Mouse (Mus musculus) myocyte (in vitro differentiated cells): ENCODE measurements around the gene Clec2e. TPM values are rescaled to one million over a fixed set of nuclear protein-coding genes. Genes with fewer than 3 reads are reported as not detected.

Experiments
- H3K27me3 ChIP-seq: one replicate; pipeline ENCODE4 v1.6.1; 2011; ENCODE audit not compliant: control insufficient read depth, insufficient read depth, insufficient read length
- H3K36me3 ChIP-seq: one replicate; pipeline ENCODE4 v1.6.1; 2011; ENCODE audit not compliant: control insufficient read depth, insufficient read depth
- H3K4me2 ChIP-seq: one replicate; pipeline ENCODE4 v1.6.1; 2011; ENCODE audit warnings: low read depth, control low read depth
- H3K4me3 ChIP-seq: one replicate; pipeline ENCODE4 v1.5.1; 2011; ENCODE audit warnings: mild to moderate bottlenecking, control low read depth, moderate library complexity
- H3K79me2 ChIP-seq: one replicate; pipeline ENCODE4 v1.6.1; 2011; ENCODE audit not compliant: control insufficient read depth, insufficient read depth
- H3ac ChIP-seq: one replicate; pipeline ENCODE4 v1.6.1; 2011; ENCODE audit not compliant: control insufficient read depth, insufficient read length
- CEBPB ChIP-seq: IDR thresholded peaks from 2 replicates; pipeline ENCODE4 v1.6.1; 2011; ENCODE audit warnings: mild to moderate bottlenecking, moderate library complexity; ENCODE audit not compliant: poor library complexity, insufficient read depth, severe bottlenecking
- E2F4 ChIP-seq: IDR thresholded peaks from one replicate; pipeline ENCODE4 v1.6.1; 2011; ENCODE audit warnings: mild to moderate bottlenecking, control low read depth, moderate library complexity; ENCODE audit not compliant: insufficient read depth
- MAX ChIP-seq: IDR thresholded peaks from one replicate; pipeline ENCODE4 v1.6.1; 2011; ENCODE audit warnings: low read depth, mild to moderate bottlenecking, control low read depth
- MYOD1 ChIP-seq, 3 experiments: IDR thresholded peaks; one replicate each; pipeline ENCODE4 v1.6.1; 2011; ENCODE audit warnings: control low read depth in 2 of 3, low read depth in 2 of 3, mild to moderate bottlenecking in 2 of 3, moderate library complexity in 1 of 3; ENCODE audit not compliant: insufficient read length in 2 of 3, control insufficient read depth in 1 of 3
- MYOG ChIP-seq, 3 experiments: IDR thresholded peaks; one replicate each; pipeline ENCODE4 v1.6.1; 2011; ENCODE audit warnings: control low read depth in 2 of 3, low read depth in 2 of 3, mild to moderate bottlenecking in 2 of 3; ENCODE audit not compliant: insufficient read length in 2 of 3, control insufficient read depth in 1 of 3, insufficient read depth in 1 of 3
- POLR2A ChIP-seq: IDR thresholded peaks from one replicate; pipeline ENCODE4 v1.6.1; 2011; ENCODE audit warnings: low read depth, mild to moderate bottlenecking, control low read depth, moderate library complexity; ENCODE audit not compliant: insufficient read length
- POLR2AphosphoS2 ChIP-seq: IDR thresholded peaks from one replicate; pipeline ENCODE4 v1.6.1; 2011; ENCODE audit warnings: low read depth, control low read depth; ENCODE audit not compliant: insufficient read length
- REST ChIP-seq: IDR thresholded peaks from one replicate; pipeline ENCODE4 v1.6.1; 2011; ENCODE audit warnings: mild to moderate bottlenecking, control low read depth, moderate library complexity; ENCODE audit not compliant: insufficient read depth, insufficient read length
- SRF ChIP-seq: IDR thresholded peaks from one replicate; pipeline ENCODE4 v1.6.1; 2011; ENCODE audit warnings: low read depth; ENCODE audit not compliant: control insufficient read depth, insufficient read length
- TCF12 ChIP-seq: IDR thresholded peaks from one replicate; pipeline ENCODE4 v1.6.1; 2011; ENCODE audit warnings: mild to moderate bottlenecking, control low read depth; ENCODE audit not compliant: poor library complexity, insufficient read depth, severe bottlenecking
- TCF3 ChIP-seq: IDR thresholded peaks from one replicate; pipeline ENCODE4 v1.6.1; 2011; ENCODE audit warnings: low read depth, control low read depth; ENCODE audit not compliant: insufficient read length
- USF1 ChIP-seq: IDR thresholded peaks from one replicate; pipeline ENCODE4 v1.6.1; 2011; ENCODE audit warnings: low read depth, mild to moderate bottlenecking, control low read depth, moderate library complexity
- polyA plus RNA-seq: library from polyadenylated mRNA; unstranded; fragments of >200 nt; fragmentation: generic; extraction: Trizol; gene quantifications from one replicate; pipeline ENCODE4 v1.2.1, GENCODE M21; 2012; ENCODE audit warnings: missing spikeins

Clec2e gene
- polyA plus RNA-seq, 1 experiment, result not detected

GRCm38 (mm10) chr6:129051086-129051485 lies 49.6 kb downstream of the Clec2e start:
- Histone ChIP-seq H3ac (no peak overlapping the region), H3K36me3 (no peaks in the 10 kb centered on the region), H3K79me2 (no peaks in the 10 kb centered on the region), H3K4me3 (no peak overlapping the region), H3K27me3 (no peaks in the 10 kb centered on the region), H3K4me2 (no peak overlapping the region)
- TF ChIP-seq CEBPB, result no peak
- TF ChIP-seq MYOG (IDR thresholded peaks at IDR 0.05; ENCODE audit: control insufficient read depth in 1 of 3, insufficient read depth in 1 of 3, insufficient read length in 2 of 3, low read depth in 2 of 3), result no peak
- TF ChIP-seq MAX, result no peak
- TF ChIP-seq TCF3, result no peak
- no peak for TF ChIP-seq POLR2AphosphoS2
- no peak for TF ChIP-seq POLR2A
- TF ChIP-seq REST, result no peak
- TF ChIP-seq E2F4, result no peak
- TF ChIP-seq MYOD1 (IDR thresholded peaks at IDR 0.05; ENCODE audit: control insufficient read depth in 1 of 3, insufficient read length in 2 of 3, low read depth in 2 of 3), result no peak
- TF ChIP-seq SRF, result no peak
- no peak for TF ChIP-seq USF1
- TF ChIP-seq TCF12, result no peak

GRCm38 (mm10) chr6:129049596-129050251 lies 51.0 kb downstream of the Clec2e start:
- Histone ChIP-seq H3K27me3 (no peaks in the 10 kb centered on the region), H3K4me2 (peak overlapping the region; percentile 55), H3K36me3 (no peaks in the 10 kb centered on the region), H3K79me2 (no peaks in the 10 kb centered on the region), H3ac (no peak overlapping the region), H3K4me3 (no peak overlapping the region)
- TF ChIP-seq REST (no peak), TCF12 (no peak), CEBPB (no peak)

- no peak overlapping the region for H3K4me3 ChIP-seq
- H3K4me2 ChIP-seq, result peak overlapping the region; percentile 65
- H3ac ChIP-seq, result no peak overlapping the region
- no peaks in the 10 kb centered on the region for H3K36me3 ChIP-seq
- H3K79me2 ChIP-seq, result no peaks in the 10 kb centered on the region
- no peaks in the 10 kb centered on the region for H3K27me3 ChIP-seq
- TF ChIP-seq MYOD1 (IDR thresholded peaks at IDR 0.05; ENCODE audit: control insufficient read depth in 1 of 3, insufficient read length in 2 of 3, low read depth in 2 of 3) (no peak), REST (no peak), MYOG (IDR thresholded peaks at IDR 0.05; ENCODE audit: control insufficient read depth in 1 of 3, insufficient read depth in 1 of 3, insufficient read length in 2 of 3, low read depth in 2 of 3) (no peak), POLR2A (no peak)
Observed at GRCm38 (mm10) chr6:129048857-129049473, 51.7 kb downstream of the Clec2e start.

GRCm38 (mm10) chr6:129048381-129048780 lies 52.3 kb downstream of the Clec2e start:
- TF ChIP-seq E2F4 (no peak), TCF3 (no peak), SRF (no peak)
- Histone ChIP-seq H3K27me3 (no peaks in the 10 kb centered on the region), H3K36me3 (no peaks in the 10 kb centered on the region), H3K79me2 (no peaks in the 10 kb centered on the region), H3K4me3 (no peak overlapping the region), H3ac (no peak overlapping the region), H3K4me2 (no peak overlapping the region)

GRCm38 (mm10) chr6:129045601-129046000 lies 55.1 kb downstream of the Clec2e start, which contains the start of gene Klrb1f:
Gene Klrb1f, plus strand, starts transcription at chr6:129045901.
- Histone ChIP-seq H3K4me3 (no peak within 1 kb of the TSS), H3K27me3 (no peaks in the 10 kb centered on the region), H3ac (no peak within 1 kb of the TSS), H3K4me2 (no peak within 1 kb of the TSS), H3K36me3 (no peaks in the 10 kb centered on the region), H3K79me2 (no peaks in the 10 kb centered on the region)
- TF ChIP-seq E2F4 (no peak), REST (no peak), POLR2A (no peak), MYOG (IDR thresholded peaks at IDR 0.05; ENCODE audit: control insufficient read depth in 1 of 3, insufficient read depth in 1 of 3, insufficient read length in 2 of 3, low read depth in 2 of 3) (no peak), CEBPB (no peak), TCF12 (no peak), POLR2AphosphoS2 (no peak), MYOD1 (IDR thresholded peaks at IDR 0.05; ENCODE audit: control insufficient read depth in 1 of 3, insufficient read length in 2 of 3, low read depth in 2 of 3) (no peak), SRF (no peak), TCF3 (no peak)
